Mouse (Mus musculus) cortical plate, adult 2 months (tissue): ENCODE data around the gene Sars.

ENCODE experiments used
- CTCF ChIP-seq: fragments of 200-500 bp; IDR thresholded peaks from 2 replicates; pipeline ENCODE4 v1.5.1; 2011; ENCODE audit warnings: mild to moderate bottlenecking, control low read depth, low read length; ENCODE audit not compliant: insufficient read depth; ENCODE audit errors: extremely low read depth
- POLR2A ChIP-seq: fragments of 200-500 bp; IDR thresholded peaks from 2 replicates; pipeline ENCODE4 v1.6.1; 2011; ENCODE audit warnings: mild to moderate bottlenecking, low read length, control low read depth; ENCODE audit not compliant: insufficient read depth; ENCODE audit errors: extremely low read depth

DNA sequence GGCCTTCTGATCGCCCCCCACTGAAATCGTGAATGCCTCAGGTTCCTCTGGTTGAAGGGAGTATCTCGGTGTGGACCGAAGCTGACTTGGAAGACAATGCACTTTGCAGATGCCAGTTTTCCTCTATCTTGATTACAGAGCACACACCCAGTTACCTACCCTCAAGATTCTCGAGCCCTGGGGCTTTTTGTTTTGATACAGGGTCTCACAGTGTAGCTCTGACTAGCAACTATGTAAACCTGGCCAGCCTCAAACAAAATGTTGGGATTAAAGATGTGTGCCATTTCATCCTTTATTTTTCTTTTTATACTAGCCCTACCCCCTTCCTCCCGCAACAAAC lies 327 bp upstream of the Sars start:
- TF ChIP-seq POLR2A (no peak), CTCF (no peak)
